Mouse (Mus musculus) liver, embryonic 11.5 days (tissue): ENCODE data around the gene Ghrh. TPM values are rescaled to one million over a fixed set of nuclear protein-coding genes. Genes with fewer than 3 reads are reported as not detected.

Experiments
- ATAC-seq: fragments of 200-750 bp; cut with Nextera tagmentation; replicated peaks from 2 replicates; pipeline ENCODE4 v1.8.0; 2017; ENCODE audit warnings: moderate number of reproducible peaks, mild to moderate bottlenecking, moderate TSS enrichment, moderate library complexity; ENCODE audit not compliant: low FRiP score
- DNase-seq: peaks from one replicate; pipeline ENCODE4 v3.0.0-alpha.2; 2017; ENCODE audit warnings: low spot score
- H3K27ac ChIP-seq: fragments of 300-500 bp; sonication (generic); 2 replicates; pipeline ENCODE4 v1.5.1; 2014; ENCODE audit warnings: mild to moderate bottlenecking, low read depth, low read length, control low read depth
- H3K27me3 ChIP-seq: fragments of 300-500 bp; sonication (generic); replicated peaks from 2 replicates; pipeline ENCODE4 v1.6.1; 2014; ENCODE audit warnings: low read length, mixed read lengths; ENCODE audit not compliant: control insufficient read depth, insufficient read depth
- H3K36me3 ChIP-seq: fragments of 300-500 bp; sonication (generic); 2 replicates; pipeline ENCODE4 v1.6.1; 2014; ENCODE audit warnings: mild to moderate bottlenecking, low read length, moderate library complexity, mixed read lengths; ENCODE audit not compliant: control insufficient read depth, insufficient read depth
- H3K4me1 ChIP-seq: fragments of 300-500 bp; sonication (generic); replicated peaks from 2 replicates; pipeline ENCODE4 v1.6.1; 2014; ENCODE audit warnings: low read length, mixed read lengths; ENCODE audit not compliant: control insufficient read depth, insufficient read depth
- H3K4me2 ChIP-seq: fragments of 300-500 bp; sonication (generic); 2 replicates; pipeline ENCODE4 v1.6.1; 2014; ENCODE audit warnings: mild to moderate bottlenecking, control low read depth, moderate library complexity
- H3K4me3 ChIP-seq: fragments of 300-500 bp; sonication (generic); 2 replicates; pipeline ENCODE4 v1.5.1; 2014; ENCODE audit warnings: low read depth, low read length, control low read depth
- H3K9ac ChIP-seq: fragments of 300-500 bp; sonication (generic); 2 replicates; pipeline ENCODE4 v1.6.1; 2014; ENCODE audit warnings: low read depth, low read length, control low read depth
- H3K9me3 ChIP-seq: fragments of 300-500 bp; sonication (generic); 2 replicates; pipeline ENCODE4 v1.6.1; 2016; ENCODE audit warnings: low read length, inconsistent platforms, mixed read lengths; ENCODE audit not compliant: control insufficient read depth
- WGBS: fragments of 180-500 bp; shearing (Covaris S2); extraction: QIAGEN DNeasy Blood & Tissue Kit; methylation state at CpG from one replicate; pipeline ENCODE4 v1.1.7; 2014; 5-methylcytosine and 5-hydroxymethylcytosine counted together
- polyA plus RNA-seq: library from polyadenylated mRNA; unstranded; fragments of >200 nt; fragmentation: Nextera tagmentation; extraction: Ambion mirVana; gene quantifications from 2 replicates; pipeline ENCODE4 v1.2.1, GENCODE M21; 2014

Gene Ghrh
- polyA plus RNA-seq, 1 experiment from 2014 or later, result not detected

GRCm38 (mm10) chr2:157341554-157342270, 5.6 kb downstream of the Ghrh start:
- Histone ChIP-seq H3K4me3 (no peak overlapping the region), H3K27me3 (no peaks in the 10 kb centered on the region), H3K9me3 (no peaks in the 10 kb centered on the region), H3K27ac (no peak overlapping the region), H3K36me3 (no peaks in the 10 kb centered on the region), H3K4me1 (no peaks in the 10 kb centered on the region), H3K9ac (no peak overlapping the region; the same call in 1 of the 2 replicates), H3K4me2 (no peak overlapping the region)
- DNase-seq (peak; percentile 62), ATAC-seq (no peak)
- 40% methylated on average over 11 of the region's 11 CpGs for WGBS

GRCm38 (mm10) chr2:157340221-157340741, 7.0 kb downstream of the Ghrh start:
- Histone ChIP-seq H3K9ac (no peak overlapping the region), H3K36me3 (no peaks in the 10 kb centered on the region), H3K4me2 (no peak overlapping the region), H3K27ac (no peak overlapping the region), H3K4me1 (no peaks in the 10 kb centered on the region), H3K27me3 (no peaks in the 10 kb centered on the region), H3K9me3 (no peaks in the 10 kb centered on the region), H3K4me3 (no peak overlapping the region)
- 48% methylated on average over 7 of the region's 7 CpGs for WGBS
- no peak for DNase-seq
- ATAC-seq, result no peak

GRCm38 (mm10) chr2:157339532-157339931, 7.8 kb downstream of the Ghrh start:
- H3K9me3 ChIP-seq, result no peaks in the 10 kb centered on the region
- no peak overlapping the region for H3K9ac ChIP-seq
- DNase-seq (no peak), ATAC-seq (no peak)
- no peak overlapping the region for H3K27ac ChIP-seq
- no peaks in the 10 kb centered on the region for H3K4me1 ChIP-seq
- H3K27me3 ChIP-seq, result no peaks in the 10 kb centered on the region
- H3K4me3 ChIP-seq, result no peak overlapping the region
- WGBS, result 73% methylated on average over 7 of the region's 7 CpGs
- no peak overlapping the region for H3K4me2 ChIP-seq
- H3K36me3 ChIP-seq, result no peaks in the 10 kb centered on the region

- no peak overlapping the region for H3K4me2 ChIP-seq
- no peak overlapping the region for H3K9ac ChIP-seq
- H3K27ac ChIP-seq, result no peak overlapping the region
- ATAC-seq (no peak), DNase-seq (peak; percentile 78)
- H3K36me3 ChIP-seq, result no peaks in the 10 kb centered on the region
- H3K9me3 ChIP-seq, result no peaks in the 10 kb centered on the region
- H3K4me1 ChIP-seq, result no peaks in the 10 kb centered on the region
- 28% methylated on average over 5 of the region's 5 CpGs for WGBS
- no peak overlapping the region for H3K4me3 ChIP-seq
- H3K27me3 ChIP-seq, result no peaks in the 10 kb centered on the region
These were observed 8.6 kb downstream of the Ghrh start for GRCm38 (mm10) chr2:157338663-157339062.

GRCm38 (mm10) chr2:157332059-157332458, 15.2 kb downstream of the Ghrh start:
- WGBS, result 89% methylated on average over 5 of the region's 5 CpGs
- Histone ChIP-seq H3K36me3 (peaks cover 5% of the 10 kb centered on the region; the same call in 1 of the 2 replicates), H3K27ac (no peak overlapping the region), H3K4me2 (no peak overlapping the region), H3K27me3 (no peaks in the 10 kb centered on the region), H3K4me3 (no peak overlapping the region), H3K9ac (no peak overlapping the region), H3K4me1 (no peaks in the 10 kb centered on the region; the same call in 1 of the 2 replicates), H3K9me3 (no peaks in the 10 kb centered on the region)
- ATAC-seq (no peak), DNase-seq (no peak)

GRCm38 (mm10) chr2:157328570-157328969, 18.7 kb downstream of the Ghrh start:
- Histone ChIP-seq H3K4me2 (no peak overlapping the region), H3K4me3 (no peak overlapping the region), H3K27me3 (no peaks in the 10 kb centered on the region), H3K36me3 (peaks cover 23% of the 10 kb centered on the region), H3K9ac (no peak overlapping the region), H3K9me3 (no peaks in the 10 kb centered on the region), H3K27ac (no peak overlapping the region), H3K4me1 (no peaks in the 10 kb centered on the region; the same call in 1 of the 2 replicates)
- ATAC-seq (no peak), DNase-seq (no peak)
- 60% methylated on average over 11 of the region's 11 CpGs for WGBS

- Histone ChIP-seq H3K27ac (no peak overlapping the region), H3K9ac (no peak overlapping the region), H3K27me3 (no peaks in the 10 kb centered on the region), H3K4me2 (no peak overlapping the region), H3K9me3 (no peaks in the 10 kb centered on the region), H3K36me3 (peaks cover 27% of the 10 kb centered on the region), H3K4me1 (no peaks in the 10 kb centered on the region; the same call in 1 of the 2 replicates), H3K4me3 (no peak overlapping the region)
- ATAC-seq (no peak), DNase-seq (no peak)
- WGBS, result 57% methylated on average over 5 of the region's 5 CpGs
These were observed 19.2 kb downstream of the Ghrh start for GRCm38 (mm10) chr2:157328106-157328505.

GRCm38 (mm10) chr2:157325238-157325637, 22.1 kb downstream of the Ghrh start:
- 77% methylated on average over 2 of the region's 2 CpGs for WGBS
- Histone ChIP-seq H3K27ac (no peak overlapping the region), H3K4me1 (no peaks in the 10 kb centered on the region; the same call in 1 of the 2 replicates)

More at GRCm38 (mm10) chr2:157325238-157325637, 22.1 kb downstream of the Ghrh start:
- H3K4me3 ChIP-seq, result no peak overlapping the region
- peaks cover 51% of the 10 kb centered on the region for H3K36me3 ChIP-seq
- no peaks in the 10 kb centered on the region for H3K27me3 ChIP-seq
- no peak overlapping the region for H3K9ac ChIP-seq
- no peak for DNase-seq
- H3K9me3 ChIP-seq, result no peaks in the 10 kb centered on the region
- ATAC-seq, result no peak
- no peak overlapping the region for H3K4me2 ChIP-seq
